Mouse (Mus musculus) cortical plate, adult 2 months (tissue): ENCODE data around the gene Cyp27b1.

Experiments
- CTCF ChIP-seq: fragments of 200-500 bp; IDR thresholded peaks from 2 replicates; pipeline ENCODE4 v1.5.1; 2011; ENCODE audit warnings: mild to moderate bottlenecking, control low read depth, low read length; ENCODE audit not compliant: insufficient read depth; ENCODE audit errors: extremely low read depth
- POLR2A ChIP-seq: fragments of 200-500 bp; IDR thresholded peaks from 2 replicates; pipeline ENCODE4 v1.6.1; 2011; ENCODE audit warnings: mild to moderate bottlenecking, low read length, control low read depth; ENCODE audit not compliant: insufficient read depth; ENCODE audit errors: extremely low read depth

DNA sequence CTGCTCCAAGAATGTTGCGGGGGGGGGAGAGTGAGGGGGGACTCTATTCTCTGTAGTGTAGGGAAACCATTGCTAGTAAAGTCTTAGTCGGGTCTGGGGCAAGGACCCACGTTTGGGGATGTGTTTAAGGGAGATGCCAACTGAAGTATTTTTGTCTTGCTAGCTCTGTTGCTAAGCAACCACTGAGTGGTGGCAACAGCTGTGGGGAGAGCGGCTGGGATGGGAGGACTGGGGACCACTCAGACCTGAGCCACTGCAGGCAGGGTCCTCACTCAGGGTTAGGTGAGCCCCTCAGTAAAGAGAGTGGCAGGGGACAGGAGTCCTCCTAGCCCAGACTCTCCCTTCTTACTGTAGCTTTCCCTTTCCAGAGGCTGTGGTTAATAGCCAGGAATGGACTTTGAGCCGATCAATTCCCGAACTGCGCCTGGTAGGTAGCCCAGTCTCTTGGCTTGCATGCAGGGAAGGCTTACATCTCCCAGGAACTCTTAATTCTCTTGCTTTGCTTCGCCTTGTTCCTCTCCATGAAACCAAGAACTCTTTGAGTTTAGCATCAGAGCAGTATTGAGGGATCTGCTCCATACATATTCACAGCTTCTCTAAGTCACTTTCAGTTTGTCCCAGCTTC lies 34.1 kb downstream of the Cyp27b1 start:
- TF ChIP-seq POLR2A (no peak), CTCF (no peak)
